Mouse (Mus musculus) ES-Bruce4 (cell line): ENCODE data around the gene Lingo4.

Experiments
- CTCF ChIP-seq: IDR thresholded peaks from one replicate; pipeline ENCODE4 v1.8.1; 2011; ENCODE audit warnings: low read depth, low read length
- EP300 ChIP-seq: IDR thresholded peaks from 2 replicates; pipeline ENCODE4 v1.6.1; 2011; ENCODE audit warnings: low read depth, low read length; ENCODE audit not compliant: insufficient read depth
- POLR2A ChIP-seq: IDR thresholded peaks from one replicate; pipeline ENCODE4 v1.8.1; 2011; ENCODE audit warnings: low read length; ENCODE audit not compliant: insufficient read depth

GRCm38 (mm10) chr3:94404366-94405054, 6.2 kb downstream of the Lingo4 start:
- no peak for TF ChIP-seq CTCF
- no peak for TF ChIP-seq POLR2A
- TF ChIP-seq EP300: no peak
